Mouse (Mus musculus) liver, embryonic 16.5 days (tissue): ENCODE measurements around the gene Prdm1. TPM values are rescaled to one million over a fixed set of nuclear protein-coding genes. Genes with fewer than 3 reads are reported as not detected.

ENCODE experiments used
- ATAC-seq: fragments of 200-750 bp; cut with Nextera tagmentation; 2 replicates; pipeline ENCODE4 v1.8.0; 2017; ENCODE audit warnings: low read depth, mild to moderate bottlenecking, moderate number of reproducible peaks, moderate library complexity
- H3K27ac ChIP-seq: fragments of 300-500 bp; sonication (generic); 2 replicates; pipeline ENCODE4 v1.5.1; 2014; ENCODE audit warnings: mild to moderate bottlenecking, low read length
- H3K27me3 ChIP-seq: fragments of 300-500 bp; sonication (generic); 2 replicates; pipeline ENCODE4 v1.6.1; 2014; ENCODE audit warnings: low read depth, low read length, mixed read lengths; ENCODE audit not compliant: control insufficient read depth, insufficient read depth
- H3K36me3 ChIP-seq: fragments of 300-500 bp; sonication (generic); 2 replicates; pipeline ENCODE4 v1.6.1; 2014; ENCODE audit warnings: mild to moderate bottlenecking; ENCODE audit not compliant: control insufficient read depth, insufficient read depth
- H3K4me1 ChIP-seq: fragments of 300-500 bp; sonication (generic); 2 replicates; pipeline ENCODE4 v1.6.1; 2014; ENCODE audit warnings: low read depth, low read length, mixed read lengths; ENCODE audit not compliant: control insufficient read depth
- H3K4me2 ChIP-seq: fragments of 300-500 bp; sonication (generic); 2 replicates; pipeline ENCODE4 v1.6.1; 2014; ENCODE audit warnings: low read depth, low read length, mixed read lengths
- H3K4me3 ChIP-seq: fragments of 300-500 bp; sonication (generic); 2 replicates; pipeline ENCODE4 v1.5.1; 2014; ENCODE audit warnings: low read depth, mild to moderate bottlenecking, low read length
- H3K9ac ChIP-seq: fragments of 300-500 bp; sonication (generic); 2 replicates; pipeline ENCODE4 v1.6.1; 2014; ENCODE audit warnings: low read depth, low read length
- H3K9me3 ChIP-seq: fragments of 300-500 bp; sonication (generic); replicated peaks from 2 replicates; pipeline ENCODE4 v1.6.1; 2016; ENCODE audit warnings: low read length; ENCODE audit not compliant: control insufficient read depth
- WGBS: fragments of 180-500 bp; shearing (Covaris S2); extraction: QIAGEN DNeasy Blood & Tissue Kit; methylation state at CpG from one replicate; pipeline ENCODE4 v1.1.7; 2014; ENCODE audit not compliant: insufficient replicate concordance; 5-methylcytosine and 5-hydroxymethylcytosine counted together
- polyA plus RNA-seq: library from polyadenylated mRNA; unstranded; fragments of >200 nt; fragmentation: Nextera tagmentation; extraction: Ambion mirVana; gene quantifications from 2 replicates; pipeline ENCODE4 v1.2.1, GENCODE M21; 2015

The Prdm1 gene
- polyA plus RNA-seq, 1 experiment from 2014 or later = 0.54 TPM

DNA sequence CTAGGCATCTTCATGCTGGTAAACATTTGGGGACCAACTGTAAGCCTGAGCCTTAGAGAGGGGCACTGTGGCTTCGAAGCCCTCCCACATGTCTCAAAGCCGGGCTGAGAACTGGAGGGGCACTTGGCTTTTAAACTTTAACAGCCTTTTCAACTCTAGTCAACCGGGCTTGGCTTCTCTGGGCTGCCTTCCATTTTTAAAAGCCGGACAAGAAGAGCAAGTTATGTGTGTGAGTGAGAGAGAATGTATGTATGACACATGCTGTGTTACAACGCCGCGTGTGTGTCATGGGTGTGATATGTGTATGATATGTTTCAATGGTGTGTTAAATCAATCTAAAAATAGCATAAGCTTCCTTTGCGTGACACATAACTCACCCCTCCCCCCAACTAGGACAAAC is 66.0 kb downstream of the Prdm1 start:
- peaks cover 11% of the 10 kb centered on the region for H3K27me3 ChIP-seq
- no peak for ATAC-seq
- H3K9ac ChIP-seq = no peak overlapping the region
- whole genome bisulfite sequencing = 75% methylated on average over 8 of the region's 8 CpGs
- H3K4me1 ChIP-seq = peaks cover 7% of the 10 kb centered on the region; the same call in 1 of the 2 replicates
- no peak overlapping the region for H3K4me2 ChIP-seq
- no peaks in the 10 kb centered on the region for H3K36me3 ChIP-seq
- no peak overlapping the region for H3K4me3 ChIP-seq
- no peak overlapping the region for H3K27ac ChIP-seq
- H3K9me3 ChIP-seq = no peaks in the 10 kb centered on the region

- Histone ChIP-seq H3K4me1 (peaks cover 10% of the 10 kb centered on the region; the same call in 1 of the 2 replicates), H3K36me3 (no peaks in the 10 kb centered on the region), H3K9me3 (no peaks in the 10 kb centered on the region), H3K9ac (no peak overlapping the region), H3K4me3 (no peak overlapping the region), H3K4me2 (no peak overlapping the region), H3K27ac (no peak overlapping the region), H3K27me3 (peaks cover 23% of the 10 kb centered on the region)
- 81% methylated on average over 6 of the region's 6 CpGs for WGBS
- ATAC-seq = no peak
Measured at GRCm38 (mm10) chr10:44461063-44461462, 67.2 kb downstream of the Prdm1 start.

DNA sequence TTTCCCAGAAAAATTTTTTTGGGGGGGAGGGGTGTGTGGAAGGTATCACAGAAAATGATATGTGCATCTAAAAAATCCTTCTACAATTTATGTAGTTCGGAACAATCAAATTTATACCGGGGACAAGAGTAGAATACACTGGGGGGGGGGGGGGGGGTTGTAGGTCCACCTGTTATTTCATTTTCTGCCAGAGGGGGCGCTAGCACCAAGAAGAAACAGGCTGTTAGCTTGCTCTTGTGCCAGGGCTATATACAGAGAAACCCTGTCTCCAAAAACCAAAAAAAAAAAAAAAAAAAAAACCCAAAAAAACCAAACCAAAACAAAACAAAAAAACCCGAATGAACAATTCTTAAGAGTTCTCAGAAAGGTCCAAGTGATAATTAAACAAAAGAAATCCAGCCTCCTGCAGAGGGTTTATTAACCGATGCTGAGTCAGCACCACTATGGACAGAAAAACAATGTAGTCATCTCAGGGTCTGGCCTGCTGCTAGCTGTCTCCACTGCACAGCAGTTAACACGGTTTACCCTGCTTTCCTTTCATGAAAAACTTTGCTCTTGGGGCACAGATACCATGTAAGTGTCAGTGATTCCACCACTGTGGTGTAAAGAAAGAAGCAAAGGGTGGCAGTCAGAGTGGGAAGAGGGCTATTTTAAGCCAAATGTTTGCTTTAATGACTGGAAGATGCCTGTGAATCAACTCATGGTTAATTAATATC is 68.0 kb downstream of the Prdm1 start:
- H3K27me3 ChIP-seq = peaks cover 29% of the 10 kb centered on the region
- H3K4me1 ChIP-seq = peaks cover 10% of the 10 kb centered on the region; the same call in 1 of the 2 replicates
- H3K4me3 ChIP-seq = no peak overlapping the region
- no peak overlapping the region for H3K9ac ChIP-seq
- no peak overlapping the region for H3K27ac ChIP-seq
- WGBS = 14% methylated on average over 6 of the region's 6 CpGs
- H3K36me3 ChIP-seq = no peaks in the 10 kb centered on the region
- no peak for ATAC-seq
- peak overlapping the region; percentile 72; the same call in 1 of the 2 replicates for H3K4me2 ChIP-seq
- no peaks in the 10 kb centered on the region for H3K9me3 ChIP-seq

DNA sequence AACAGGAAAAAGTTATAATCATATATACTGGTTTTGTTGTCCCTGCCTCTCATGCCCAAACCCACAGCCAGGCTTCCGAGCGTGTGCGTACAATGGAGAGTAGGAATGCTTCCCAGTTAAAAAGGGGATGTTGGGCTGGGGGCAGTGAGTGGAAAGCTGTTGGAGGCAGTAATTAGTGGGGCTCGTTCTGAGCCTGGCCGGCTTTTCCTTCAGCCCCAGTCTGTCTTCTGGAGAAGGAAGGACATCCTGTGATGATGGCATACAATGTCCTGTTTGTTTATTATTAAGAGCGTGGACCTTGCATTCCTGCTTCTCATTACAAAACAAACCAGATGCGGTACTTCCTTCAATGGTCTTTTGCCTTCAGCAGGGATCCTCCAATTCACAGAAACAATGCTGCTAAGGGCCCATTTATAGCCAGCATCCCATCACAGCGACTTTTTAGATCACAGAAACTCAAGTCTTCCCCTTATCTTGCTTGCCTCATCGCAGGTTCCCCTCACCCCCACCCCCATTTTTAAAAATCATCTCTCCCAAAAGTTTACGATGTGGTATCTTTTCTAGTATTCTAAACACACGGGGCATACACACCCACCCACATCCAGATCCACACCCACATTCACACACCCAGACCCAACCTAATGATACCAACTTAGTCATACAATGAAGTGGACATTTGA is 68.8 kb downstream of the Prdm1 start:
- Histone ChIP-seq H3K4me2 (peak overlapping the region; percentile 72), H3K36me3 (no peaks in the 10 kb centered on the region), H3K9me3 (no peaks in the 10 kb centered on the region), H3K27ac (no peak overlapping the region), H3K4me3 (peak overlapping the region; percentile 60), H3K4me1 (peaks cover 7% of the 10 kb centered on the region; the same call in 1 of the 2 replicates), H3K9ac (no peak overlapping the region), H3K27me3 (peaks cover 29% of the 10 kb centered on the region)
- no peak for ATAC-seq
- 5% methylated on average over 11 of the region's 11 CpGs for WGBS

DNA sequence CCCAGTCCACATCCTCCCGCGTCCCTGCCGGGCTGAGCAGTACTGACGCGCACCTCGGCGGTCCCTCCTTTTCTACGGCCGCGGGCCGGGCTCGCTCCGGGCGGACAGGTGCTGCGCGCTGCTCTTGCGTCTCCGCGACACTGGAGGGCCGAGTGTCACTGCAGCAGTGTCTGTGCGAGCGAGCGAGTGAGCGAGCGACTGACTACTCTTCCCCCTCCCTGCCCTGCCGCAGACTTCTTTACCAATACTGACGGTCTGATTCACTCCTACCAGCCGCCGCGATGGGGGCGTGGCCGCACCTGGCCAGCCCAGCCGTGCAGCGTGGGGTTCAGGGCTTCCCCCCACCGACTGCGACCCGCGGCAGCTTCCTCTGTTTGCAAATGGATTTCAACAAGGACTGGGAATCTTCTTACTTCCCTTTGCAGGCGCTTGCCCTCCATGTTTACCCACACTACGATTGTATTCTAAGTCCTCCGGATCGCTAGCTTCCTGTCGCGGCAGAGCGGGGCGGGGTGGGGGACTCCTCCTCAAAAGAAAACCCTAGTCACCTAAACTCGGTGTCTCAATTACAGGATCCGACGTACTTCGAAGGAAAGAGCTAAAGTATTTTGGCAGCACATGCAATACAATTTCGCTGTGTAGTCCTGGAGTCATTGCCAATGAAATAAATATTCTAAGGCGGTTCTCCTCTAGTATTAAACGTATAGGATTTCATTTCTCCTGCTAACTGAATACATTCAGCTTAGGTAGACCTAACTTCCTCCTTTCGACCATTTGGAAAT is 69.6 kb downstream of the Prdm1 start:
- Histone ChIP-seq H3K27me3 (peaks cover 29% of the 10 kb centered on the region), H3K9me3 (no peaks in the 10 kb centered on the region), H3K9ac (peak overlapping the region; percentile 26), H3K4me2 (peak overlapping the region; percentile 72), H3K27ac (no peak overlapping the region), H3K4me1 (peaks cover 7% of the 10 kb centered on the region; the same call in 1 of the 2 replicates), H3K36me3 (no peaks in the 10 kb centered on the region), H3K4me3 (peak overlapping the region; percentile 60)
- WGBS = under 1% methylated on average over 54 of the region's 54 CpGs
- ATAC-seq = peak; percentile 91

- Histone ChIP-seq H3K4me3 (peak overlapping the region; percentile 60), H3K27ac (no peak overlapping the region)
- no peak for ATAC-seq
Measured at GRCm38 (mm10) chr10:44457791-44458533, 70.3 kb downstream of the Prdm1 start.

GRCm38 (mm10) chr10:44456757-44457595 is 71.3 kb downstream of the Prdm1 start:
- WGBS = 4% methylated on average over 31 of the region's 31 CpGs
- no peaks in the 10 kb centered on the region for H3K36me3 ChIP-seq
- H3K4me1 ChIP-seq = peaks cover 7% of the 10 kb centered on the region; the same call in 1 of the 2 replicates
- peaks cover 29% of the 10 kb centered on the region for H3K27me3 ChIP-seq
- no peaks in the 10 kb centered on the region for H3K9me3 ChIP-seq
- no peak for ATAC-seq
- H3K4me3 ChIP-seq = peak overlapping the region; percentile 60
- H3K9ac ChIP-seq = no peak overlapping the region; the same call in 1 of the 2 replicates
- H3K27ac ChIP-seq = no peak overlapping the region
- peak overlapping the region; percentile 72 for H3K4me2 ChIP-seq

More at GRCm38 (mm10) chr10:44457791-44458533, 70.3 kb downstream of the Prdm1 start:
- Histone ChIP-seq H3K9me3 (no peaks in the 10 kb centered on the region), H3K36me3 (no peaks in the 10 kb centered on the region), H3K4me1 (peaks cover 7% of the 10 kb centered on the region; the same call in 1 of the 2 replicates), H3K9ac (peak overlapping the region; percentile 26; the same call in 1 of the 2 replicates), H3K4me2 (peak overlapping the region; percentile 72), H3K27me3 (peaks cover 29% of the 10 kb centered on the region)
- WGBS = under 1% methylated on average over 25 of the region's 25 CpGs
